Mouse (Mus musculus) small intestine, adult 2 months (tissue): ENCODE data around the gene Rnf215. TPM values are rescaled to one million over a fixed set of nuclear protein-coding genes. Genes with fewer than 3 reads are reported as not detected.

Source experiments
- H3K27ac ChIP-seq: fragments of 200-500 bp; 2 replicates; pipeline ENCODE4 v1.5.1; 2012; ENCODE audit warnings: low read depth, low read length, control low read depth, inconsistent platforms; ENCODE audit not compliant: insufficient read depth
- H3K27me3 ChIP-seq: fragments of 200-500 bp; 2 replicates; pipeline ENCODE4 v1.6.1; 2012; ENCODE audit warnings: mild to moderate bottlenecking, moderate library complexity, low read length, inconsistent platforms; ENCODE audit not compliant: control insufficient read depth, insufficient read depth
- H3K36me3 ChIP-seq: fragments of 200-500 bp; 2 replicates; pipeline ENCODE4 v1.6.1; 2012; ENCODE audit warnings: mild to moderate bottlenecking, low read length, control low read depth, inconsistent platforms; ENCODE audit not compliant: control insufficient read depth, insufficient read depth
- H3K4me1 ChIP-seq: fragments of 200-500 bp; 2 replicates; pipeline ENCODE4 v1.6.1; 2012; ENCODE audit warnings: low read length, inconsistent platforms, mixed read lengths; ENCODE audit not compliant: control insufficient read depth, insufficient read depth, insufficient read length
- H3K4me3 ChIP-seq: fragments of 200-500 bp; 2 replicates; pipeline ENCODE4 v1.5.1; 2012; ENCODE audit warnings: low read depth, mild to moderate bottlenecking, control low read depth, inconsistent platforms, low read length, moderate library complexity
- CTCF ChIP-seq: fragments of 200-500 bp; IDR thresholded peaks from 2 replicates; pipeline ENCODE4 v1.5.1; 2012; ENCODE audit warnings: low read depth, mild to moderate bottlenecking, control low read depth, inconsistent platforms, low read length, moderate library complexity, mixed read lengths; ENCODE audit not compliant: insufficient replicate concordance, insufficient read length; ENCODE audit errors: extremely low read depth
- POLR2A ChIP-seq: fragments of 200-500 bp; IDR thresholded peaks from 2 replicates; pipeline ENCODE4 v1.6.1; 2012; ENCODE audit warnings: low read depth, mild to moderate bottlenecking, control low read depth, inconsistent platforms, low read length, moderate library complexity
- WGBS: fragments of 180-500 bp; shearing (Covaris S2); methylation state at CpG from one replicate; pipeline ENCODE4 v1.1.7; 2018; 5-methylcytosine and 5-hydroxymethylcytosine counted together
- polyA plus RNA-seq: library from polyadenylated mRNA; depleted of rRNA; stranded (reverse); fragments of >200 nt; gene quantifications from 2 replicates; pipeline ENCODE4 v1.2.3, GENCODE M21; 2012

Rnf215 gene
- polyA plus RNA-seq, 1 experiment: 20.6 TPM

DNA sequence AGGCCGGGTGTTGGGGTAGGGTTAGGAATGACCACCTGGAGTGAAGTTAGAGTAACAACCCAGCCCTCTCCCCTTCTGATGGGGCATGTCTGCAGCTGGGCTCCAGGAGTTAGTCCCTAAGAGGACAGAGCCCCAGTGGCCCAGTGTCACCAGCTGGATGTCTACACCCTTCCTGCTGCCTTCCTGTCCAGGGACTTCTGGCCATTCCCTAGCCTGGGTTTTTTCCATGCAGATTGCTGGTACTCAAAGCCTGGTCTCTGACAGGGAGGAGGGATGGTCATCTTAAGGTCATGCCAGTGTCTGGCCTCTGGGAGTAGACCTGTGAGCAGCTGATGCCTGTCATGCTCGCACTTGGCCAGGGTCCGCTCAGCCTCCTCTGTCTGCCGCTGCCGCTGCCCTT is 13.1 kb downstream of the Rnf215 start:
- Histone ChIP-seq H3K27me3 (no peaks in the 10 kb centered on the region), H3K4me3 (no peak overlapping the region), H3K27ac (no peak overlapping the region), H3K36me3 (peaks cover 5% of the 10 kb centered on the region; the same call in 1 of the 2 replicates), H3K4me1 (no peaks in the 10 kb centered on the region)
- 93% methylated on average over 5 of the region's 5 CpGs for WGBS
- TF ChIP-seq CTCF: no peak
- TF ChIP-seq POLR2A: no peak

DNA sequence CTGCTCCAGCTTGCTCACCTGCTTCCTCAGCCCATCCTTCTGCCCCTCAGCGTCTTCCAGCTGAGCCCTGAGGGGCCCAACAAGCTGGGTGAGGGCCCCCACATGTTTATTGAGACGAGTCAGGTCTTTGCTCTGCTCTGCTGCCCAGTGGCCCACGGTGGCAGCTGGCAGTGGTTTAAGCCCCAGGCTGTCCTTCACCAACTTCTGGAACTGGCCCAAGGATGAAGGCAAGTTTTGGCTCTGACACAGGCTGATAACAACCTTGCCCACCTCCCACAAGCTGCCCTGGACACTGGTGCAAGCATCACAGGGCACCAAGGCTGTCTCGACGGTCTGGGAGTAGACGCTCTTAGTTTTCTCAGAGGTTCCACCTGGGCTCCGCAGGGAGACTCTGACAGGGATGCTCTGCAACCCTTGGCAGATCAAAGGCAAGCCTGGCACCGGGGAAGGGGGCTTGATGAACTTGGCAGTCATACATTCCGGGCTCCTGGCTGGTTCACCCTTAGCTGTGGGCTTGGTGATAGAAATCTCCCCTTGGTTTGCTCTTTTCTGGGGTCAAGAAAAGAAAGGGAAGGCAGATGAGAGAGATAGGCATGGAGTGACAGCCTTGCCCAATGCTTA is 13.6 kb downstream of the Rnf215 start:
- Histone ChIP-seq H3K4me3 (no peak overlapping the region), H3K27ac (no peak overlapping the region), H3K4me1 (no peaks in the 10 kb centered on the region), H3K27me3 (no peaks in the 10 kb centered on the region), H3K36me3 (peaks cover 1% of the 10 kb centered on the region; the same call in 1 of the 2 replicates)
- 86% methylated on average over 9 of the region's 9 CpGs for WGBS
- TF ChIP-seq POLR2A (no peak), CTCF (no peak)

DNA sequence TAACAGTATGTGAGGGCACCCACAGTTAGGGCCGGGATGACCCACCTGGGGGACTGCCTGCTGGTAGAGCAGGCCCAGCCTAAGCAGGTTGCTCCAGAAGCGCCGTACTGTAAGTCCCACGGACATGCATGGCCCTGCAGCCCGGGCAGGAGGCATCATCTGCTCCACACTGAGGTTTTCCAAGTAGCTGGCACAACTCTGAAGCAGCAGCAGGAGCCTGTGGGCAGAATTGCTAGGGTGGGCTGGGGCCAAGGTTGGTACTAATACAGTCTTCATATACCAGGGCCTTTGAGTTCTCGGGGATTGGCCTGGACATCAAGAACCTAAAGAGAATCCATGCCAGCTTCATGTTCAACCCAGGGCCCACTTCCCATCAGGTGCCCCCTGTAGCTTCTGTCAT is 14.9 kb downstream of the Rnf215 start:
- Histone ChIP-seq H3K27ac (no peak overlapping the region), H3K36me3 (no peaks in the 10 kb centered on the region), H3K4me3 (no peak overlapping the region), H3K4me1 (no peaks in the 10 kb centered on the region), H3K27me3 (no peaks in the 10 kb centered on the region)
- TF ChIP-seq CTCF: no peak
- TF ChIP-seq POLR2A: no peak
- WGBS: 91% methylated on average over 6 of the region's 6 CpGs

DNA sequence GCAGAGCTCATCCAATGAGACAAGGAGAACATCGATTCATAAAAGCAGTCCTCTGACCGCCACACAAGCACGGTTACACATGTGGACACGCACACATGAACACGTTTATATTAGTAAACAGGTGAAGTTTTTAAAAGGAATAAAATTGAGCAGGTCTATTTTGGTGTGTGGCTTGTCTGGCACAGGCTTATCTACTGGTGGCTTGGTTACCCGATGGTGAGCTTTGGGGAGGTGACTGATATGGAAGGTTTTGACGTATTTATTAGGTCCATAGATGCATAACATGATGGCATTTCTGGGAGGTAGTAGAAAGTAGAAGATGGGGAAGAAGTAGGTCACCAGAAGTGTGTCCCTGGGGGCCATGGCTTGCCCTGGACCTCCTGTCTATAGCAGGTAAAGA is 18.7 kb downstream of the Rnf215 start:
- WGBS: 86% methylated on average over 7 of the region's 7 CpGs

GRCm38 (mm10) chr11:4155641-4156040 is 20.6 kb downstream of the Rnf215 start:
- no peaks in the 10 kb centered on the region for H3K27me3 ChIP-seq
- no peak overlapping the region for H3K27ac ChIP-seq
- H3K4me3 ChIP-seq: no peak overlapping the region
- no peak for TF ChIP-seq CTCF
- TF ChIP-seq POLR2A: no peak
- H3K36me3 ChIP-seq: no peaks in the 10 kb centered on the region
- H3K4me1 ChIP-seq: no peaks in the 10 kb centered on the region
- WGBS: 80% methylated on average over 5 of the region's 5 CpGs

More for the DNA sequence above, 18.7 kb downstream of the Rnf215 start:
- Histone ChIP-seq H3K4me1 (no peaks in the 10 kb centered on the region), H3K27ac (no peak overlapping the region), H3K36me3 (no peaks in the 10 kb centered on the region), H3K27me3 (no peaks in the 10 kb centered on the region), H3K4me3 (no peak overlapping the region)
- TF ChIP-seq POLR2A (no peak), CTCF (no peak)

GRCm38 (mm10) chr11:4158676-4159075 is 23.7 kb downstream of the Rnf215 start:
- H3K4me1 ChIP-seq: peaks cover 4% of the 10 kb centered on the region; the same call in 1 of the 2 replicates
- no peak overlapping the region for H3K4me3 ChIP-seq
- TF ChIP-seq POLR2A (no peak), CTCF (no peak)
- no peaks in the 10 kb centered on the region for H3K27me3 ChIP-seq
- 51% methylated on average over 3 of the region's 3 CpGs for WGBS
- peaks cover 10% of the 10 kb centered on the region for H3K36me3 ChIP-seq
- H3K27ac ChIP-seq: no peak overlapping the region

- no peak for TF ChIP-seq CTCF
- peak; percentile 27; the same call in 1 of the 2 replicates for TF ChIP-seq POLR2A
- Histone ChIP-seq H3K36me3 (peaks cover 20% of the 10 kb centered on the region), H3K4me3 (peak within 1 kb of the TSS; percentile 87), H3K27ac (peak within 1 kb of the TSS; percentile 75), H3K27me3 (no peaks in the 10 kb centered on the region), H3K4me1 (peaks cover 4% of the 10 kb centered on the region; the same call in 1 of the 2 replicates)
- WGBS: 3% methylated on average over 54 of the region's 54 CpGs
These were observed 25.1 kb downstream of the Rnf215 start, which contains the start of the genes Ccdc157 and Sf3a1 for GRCm38 (mm10) chr11:4159808-4160708. Gene Ccdc157, minus strand, starts transcription at chr11:4160293. Gene Sf3a1, plus strand, starts transcription at chr11:4160350.
